Mouse (Mus musculus) neural tube, embryonic 11.5 days (tissue): ENCODE data around the gene Pdk2. TPM values are rescaled to one million over a fixed set of nuclear protein-coding genes. Genes with fewer than 3 reads are reported as not detected.
A peak's percentile ranks its signal among the peaks of the same experiment; 100 is the strongest.

Source experiments
- ATAC-seq: fragments of 200-750 bp; cut with Nextera tagmentation; 2 replicates; pipeline ENCODE4 v1.8.0; 2017; ENCODE audit warnings: moderate number of reproducible peaks, mild to moderate bottlenecking, moderate TSS enrichment, moderate library complexity; ENCODE audit not compliant: insufficient read depth, low FRiP score, low TSS enrichment
- DNase-seq: peaks from one replicate; pipeline ENCODE4 v3.0.0-alpha.2; 2015; ENCODE audit warnings: low spot score
- H3K27ac ChIP-seq: fragments of 300-500 bp; sonication (generic); 2 replicates; pipeline ENCODE4 v1.5.1; 2014; ENCODE audit warnings: low read depth, mild to moderate bottlenecking, low read length
- H3K27me3 ChIP-seq: fragments of 300-500 bp; sonication (generic); 2 replicates; pipeline ENCODE4 v1.6.1; 2014; ENCODE audit warnings: mild to moderate bottlenecking, low read length, mixed read lengths; ENCODE audit not compliant: control insufficient read depth, insufficient read depth
- H3K36me3 ChIP-seq: fragments of 300-500 bp; sonication (generic); 2 replicates; pipeline ENCODE4 v1.6.1; 2014; ENCODE audit warnings: mild to moderate bottlenecking, low read length, moderate library complexity, mixed read lengths; ENCODE audit not compliant: control insufficient read depth, insufficient read depth
- H3K4me1 ChIP-seq: fragments of 300-500 bp; sonication (generic); 2 replicates; pipeline ENCODE4 v1.6.1; 2014; ENCODE audit warnings: low read length, mixed read lengths; ENCODE audit not compliant: control insufficient read depth, insufficient read depth
- H3K4me2 ChIP-seq: fragments of 300-500 bp; sonication (generic); 2 replicates; pipeline ENCODE4 v1.6.1; 2014; ENCODE audit warnings: low read depth, mild to moderate bottlenecking, moderate library complexity
- H3K4me3 ChIP-seq: fragments of 300-500 bp; sonication (generic); 2 replicates; pipeline ENCODE4 v1.5.1; 2014; ENCODE audit warnings: low read depth, low read length
- H3K9ac ChIP-seq: fragments of 300-500 bp; sonication (generic); 2 replicates; pipeline ENCODE4 v1.6.1; 2014; ENCODE audit warnings: mild to moderate bottlenecking, low read length
- H3K9me3 ChIP-seq: fragments of 300-500 bp; sonication (generic); 2 replicates; pipeline ENCODE4 v1.6.1; 2016; ENCODE audit warnings: low read length; ENCODE audit not compliant: control insufficient read depth
- WGBS: fragments of 180-500 bp; shearing (Covaris S2); extraction: QIAGEN DNeasy Blood & Tissue Kit; methylation state at CpG from one replicate; pipeline ENCODE4 v1.1.7; 2014; 5-methylcytosine and 5-hydroxymethylcytosine counted together
- polyA plus RNA-seq: library from polyadenylated mRNA; unstranded; fragments of >200 nt; fragmentation: Nextera tagmentation; extraction: Ambion mirVana; gene quantifications from 2 replicates; pipeline ENCODE4 v1.2.1, GENCODE M21; 2014

Gene Pdk2
- polyA plus RNA-seq, 1 experiment from 2014 or later, result 16.2 TPM

- H3K4me2 ChIP-seq, result no peak overlapping the region
Measured at GRCm38 (mm10) chr11:95073835-95074234, 32.7 kb upstream of the Pdk2 start.

GRCm38 (mm10) chr11:95072804-95073203 is 31.6 kb upstream of the Pdk2 start:
- 57% methylated on average over 5 of the region's 5 CpGs for WGBS

More at GRCm38 (mm10) chr11:95073835-95074234, 32.7 kb upstream of the Pdk2 start:
- H3K9me3 ChIP-seq, result no peaks in the 10 kb centered on the region
- 79% methylated on average over 4 of the region's 4 CpGs for WGBS
- H3K4me3 ChIP-seq, result no peak overlapping the region
- 0 out of 2 replicates have a peak, but pooled peaks cover 3% of the 10 kb centered on the region for H3K4me1 ChIP-seq
- H3K27ac ChIP-seq, result no peak overlapping the region
- H3K36me3 ChIP-seq, result no peaks in the 10 kb centered on the region
- no peak overlapping the region for H3K9ac ChIP-seq
- ATAC-seq (no peak), DNase-seq (no peak)
- H3K27me3 ChIP-seq, result peaks cover 29% of the 10 kb centered on the region

DNA sequence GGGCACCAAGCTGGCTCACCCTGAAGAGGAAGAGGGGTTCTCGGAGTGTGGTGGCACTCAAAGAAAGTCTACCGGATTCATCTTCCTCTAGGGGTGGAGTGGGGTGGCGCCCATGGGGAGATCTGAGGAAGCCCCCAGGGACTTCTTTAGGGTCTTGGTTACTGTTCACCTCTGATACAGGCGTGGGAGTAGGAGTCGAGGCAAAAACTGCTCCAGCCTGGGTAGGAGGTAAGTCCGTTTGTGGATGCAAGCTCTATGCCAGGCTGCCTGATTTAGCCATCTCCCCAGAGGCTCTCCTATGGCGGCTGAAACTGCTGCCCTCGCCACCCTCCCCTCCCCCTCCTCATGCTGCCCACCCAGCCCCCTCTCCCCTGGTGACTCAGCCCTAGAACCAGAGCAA is 31.0 kb upstream of the Pdk2 start:
- Histone ChIP-seq H3K4me2 (no peak overlapping the region), H3K4me1 (0 out of 2 replicates have a peak, but pooled peaks cover 3% of the 10 kb centered on the region), H3K27ac (no peak overlapping the region), H3K4me3 (no peak overlapping the region), H3K9ac (no peak overlapping the region), H3K36me3 (no peaks in the 10 kb centered on the region), H3K9me3 (no peaks in the 10 kb centered on the region), H3K27me3 (peaks cover 17% of the 10 kb centered on the region)
- ATAC-seq, result no peak
- 75% methylated on average over 8 of the region's 8 CpGs for WGBS
- no peak for DNase-seq

More at GRCm38 (mm10) chr11:95072804-95073203, 31.6 kb upstream of the Pdk2 start:
- ATAC-seq (no peak), DNase-seq (no peak)
- no peak overlapping the region for H3K4me3 ChIP-seq
- H3K27ac ChIP-seq, result no peak overlapping the region
- H3K4me2 ChIP-seq, result no peak overlapping the region
- no peaks in the 10 kb centered on the region for H3K36me3 ChIP-seq
- peaks cover 24% of the 10 kb centered on the region for H3K27me3 ChIP-seq
- H3K4me1 ChIP-seq, result 0 out of 2 replicates have a peak, but pooled peaks cover 3% of the 10 kb centered on the region
- H3K9me3 ChIP-seq, result no peaks in the 10 kb centered on the region
- no peak overlapping the region for H3K9ac ChIP-seq

GRCm38 (mm10) chr11:95071266-95071665 is 30.1 kb upstream of the Pdk2 start:
- H3K9me3 ChIP-seq, result no peaks in the 10 kb centered on the region
- DNase-seq, result no peak
- H3K36me3 ChIP-seq, result no peaks in the 10 kb centered on the region
- H3K4me1 ChIP-seq, result 0 out of 2 replicates have a peak, but pooled peaks cover 3% of the 10 kb centered on the region
- H3K4me2 ChIP-seq, result no peak overlapping the region
- H3K27ac ChIP-seq, result no peak overlapping the region
- no peak for ATAC-seq
- H3K4me3 ChIP-seq, result no peak overlapping the region
- WGBS, result 75% methylated on average over 7 of the region's 7 CpGs
- no peak overlapping the region for H3K9ac ChIP-seq
- peaks cover 10% of the 10 kb centered on the region for H3K27me3 ChIP-seq

GRCm38 (mm10) chr11:95070140-95071107 is 29.3 kb upstream of the Pdk2 start:
- H3K27me3 ChIP-seq, result peaks cover 1% of the 10 kb centered on the region
- H3K9me3 ChIP-seq, result no peaks in the 10 kb centered on the region
- ATAC-seq, result no peak
- no peaks in the 10 kb centered on the region for H3K36me3 ChIP-seq
- no peaks in the 10 kb centered on the region for H3K4me1 ChIP-seq
- no peak overlapping the region for H3K27ac ChIP-seq
- H3K4me2 ChIP-seq, result no peak overlapping the region
- 79% methylated on average over 8 of the region's 8 CpGs for WGBS
- no peak overlapping the region for H3K9ac ChIP-seq
- no peak for DNase-seq
- no peak overlapping the region for H3K4me3 ChIP-seq

DNA sequence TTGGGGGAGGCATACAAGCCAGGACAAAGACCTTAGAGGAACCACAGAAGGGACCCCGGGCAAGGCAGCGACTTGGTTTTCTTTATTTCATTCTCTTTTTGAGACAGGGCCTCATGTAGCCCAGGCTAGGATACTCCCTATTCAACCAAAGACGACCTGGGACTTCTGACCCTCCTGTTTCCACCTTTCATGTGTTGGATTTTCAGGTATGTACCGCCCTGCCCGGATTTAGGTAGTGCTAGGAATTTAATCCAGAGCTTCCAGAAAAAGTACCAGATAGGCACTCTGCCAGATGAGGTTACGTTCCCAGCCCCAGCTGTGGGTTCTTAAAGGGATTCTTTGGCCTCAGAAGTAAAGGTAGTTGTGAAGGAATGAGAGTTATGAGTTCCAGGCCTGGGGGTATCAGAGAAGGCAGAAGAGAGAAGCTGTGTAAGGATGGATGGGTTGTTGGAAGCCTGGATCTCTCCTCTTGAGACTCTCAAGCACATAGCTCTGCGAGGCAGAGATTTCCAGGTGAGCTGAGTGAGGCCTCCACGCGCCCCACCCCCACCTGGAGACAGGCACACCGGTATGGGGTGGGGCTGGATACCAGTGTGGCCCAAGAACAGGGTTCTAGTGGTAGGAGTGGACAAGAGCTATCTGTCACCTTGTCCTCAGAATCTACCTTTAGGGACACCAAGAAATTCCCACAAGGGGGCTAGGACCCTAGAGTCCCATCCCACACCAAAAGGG is 28.2 kb upstream of the Pdk2 start:
- no peak overlapping the region for H3K27ac ChIP-seq
- H3K9me3 ChIP-seq, result no peaks in the 10 kb centered on the region
- WGBS, result 83% methylated on average over 10 of the region's 10 CpGs
- no peak for DNase-seq
- H3K27me3 ChIP-seq, result no peaks in the 10 kb centered on the region
- no peak overlapping the region for H3K4me2 ChIP-seq
- H3K9ac ChIP-seq, result no peak overlapping the region
- H3K4me1 ChIP-seq, result no peaks in the 10 kb centered on the region
- no peak for ATAC-seq
- H3K4me3 ChIP-seq, result no peak overlapping the region
- no peaks in the 10 kb centered on the region for H3K36me3 ChIP-seq

- no peak for ATAC-seq
Measured at GRCm38 (mm10) chr11:95056768-95057501, 15.8 kb upstream of the Pdk2 start.

GRCm38 (mm10) chr11:95053062-95053461 is 11.9 kb upstream of the Pdk2 start:
- H3K4me3 ChIP-seq, result no peak overlapping the region
- H3K4me1 ChIP-seq, result no peaks in the 10 kb centered on the region
- H3K36me3 ChIP-seq, result no peaks in the 10 kb centered on the region
- DNase-seq, result no peak
- H3K27ac ChIP-seq, result no peak overlapping the region
- no peak overlapping the region for H3K9ac ChIP-seq
- no peak overlapping the region for H3K4me2 ChIP-seq
- no peak for ATAC-seq
- H3K9me3 ChIP-seq, result no peaks in the 10 kb centered on the region
- 79% methylated on average over 9 of the region's 9 CpGs for WGBS
- H3K27me3 ChIP-seq, result peaks cover 4% of the 10 kb centered on the region; the same call in 1 of the 2 replicates

More at GRCm38 (mm10) chr11:95056768-95057501, 15.8 kb upstream of the Pdk2 start:
- no peaks in the 10 kb centered on the region for H3K4me1 ChIP-seq
- no peak overlapping the region for H3K4me3 ChIP-seq
- H3K9me3 ChIP-seq, result no peaks in the 10 kb centered on the region
- no peak overlapping the region for H3K9ac ChIP-seq
- H3K4me2 ChIP-seq, result peak overlapping the region; percentile 1
- no peaks in the 10 kb centered on the region for H3K36me3 ChIP-seq
- no peak overlapping the region for H3K27ac ChIP-seq
- peaks cover 4% of the 10 kb centered on the region; the same call in 1 of the 2 replicates for H3K27me3 ChIP-seq
- no peak for DNase-seq
- WGBS, result 29% methylated on average over 19 of the region's 19 CpGs
